Mouse (Mus musculus) kidney, adult 2 months (tissue): Measurements from ENCODE around the gene Kazald1.

Experiments used
- CTCF ChIP-seq: fragments of 200-500 bp; conservative IDR thresholded peaks from 2 replicates; pipeline ENCODE4 v1.5.1; 2011; ENCODE audit warnings: low read depth, mild to moderate bottlenecking, control low read depth, low read length, moderate library complexity, mixed read lengths; ENCODE audit not compliant: insufficient read depth, insufficient read length
- POLR2A ChIP-seq: fragments of 200-500 bp; IDR thresholded peaks from one replicate; pipeline ENCODE4 v1.6.1; 2011; ENCODE audit warnings: low read depth, low read length, control low read depth

DNA sequence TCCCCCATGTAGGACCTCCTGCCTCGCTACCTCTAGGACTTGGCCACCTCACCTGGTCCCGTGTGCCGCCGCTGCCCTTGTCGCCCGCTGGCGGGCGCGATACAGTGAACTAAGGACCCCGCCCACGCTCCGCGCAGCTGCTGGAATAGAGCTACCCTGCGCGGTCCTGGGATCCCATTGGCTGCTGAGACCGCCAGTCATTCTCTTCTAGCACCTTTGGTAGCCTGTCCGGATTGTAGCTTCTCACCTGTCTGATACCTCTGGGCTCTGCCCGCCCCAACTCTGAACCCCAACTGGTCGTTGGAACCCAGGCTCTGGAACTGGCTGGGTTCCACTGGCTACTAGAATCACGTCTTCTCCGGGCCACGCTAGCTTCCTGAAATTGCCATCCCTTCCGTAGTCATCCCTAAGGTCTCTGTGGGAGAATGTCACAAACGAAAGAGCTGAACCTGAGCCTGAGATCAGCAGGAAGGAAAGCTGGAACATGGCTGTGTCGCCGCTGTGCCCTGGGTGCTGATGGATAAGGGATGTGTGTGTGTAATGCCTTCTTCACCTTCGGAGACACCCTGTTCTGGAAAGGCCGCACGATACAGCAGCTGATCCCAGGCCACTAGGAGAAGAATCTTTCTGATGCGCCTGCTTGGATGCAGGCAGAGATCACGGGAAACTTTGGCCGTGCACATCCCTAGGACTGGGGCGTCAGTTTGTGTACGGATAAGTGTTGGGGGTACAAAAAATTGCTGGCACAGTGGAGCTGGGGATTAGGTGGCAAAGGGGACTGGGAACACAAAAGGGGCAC is 28.3 kb upstream of the Kazald1 start:
- TF ChIP-seq CTCF (no peak), POLR2A (no peak)
